Mouse (Mus musculus): ENCODE data around the gene Gm42688.

Gm42688 gene

DNA sequence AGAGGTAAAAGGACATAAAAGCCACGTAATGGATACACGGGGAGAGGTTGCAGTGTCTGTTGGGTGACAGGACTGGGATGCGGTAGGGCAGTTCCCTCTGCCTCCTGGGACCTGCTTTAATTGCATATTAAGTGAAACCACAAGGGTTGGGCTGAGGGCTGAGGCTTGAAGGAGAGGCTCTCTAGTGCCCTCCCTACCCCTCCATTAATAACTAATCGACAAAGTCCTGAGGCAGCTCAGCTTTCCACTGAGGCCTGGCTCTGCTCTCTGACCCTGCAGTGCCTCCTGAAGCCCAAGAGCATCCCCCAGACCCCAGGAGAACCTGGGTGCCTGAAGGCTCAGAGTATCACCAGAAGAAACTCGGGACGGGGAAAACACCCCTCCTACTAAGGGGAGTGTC is 16.9 kb upstream of the Gm42688 start:
- DNase-seq (ENCODE audit: low read depth, low spot score) = no peak

- DNase-seq (ENCODE audit: low read depth, low spot score) = no peak
Measured at GRCm38 (mm10) chr6:83086121-83087035, 15.0 kb upstream of the Gm42688 start, which contains the start of gene Lbx2. Gene Lbx2, plus strand, starts transcription at chr6:83086367.

GRCm38 (mm10) chr6:83087205-83087925 is 14.1 kb upstream of the Gm42688 start:
- peak; percentile 51 for DNase-seq (ENCODE audit: low read depth, low spot score)

DNA sequence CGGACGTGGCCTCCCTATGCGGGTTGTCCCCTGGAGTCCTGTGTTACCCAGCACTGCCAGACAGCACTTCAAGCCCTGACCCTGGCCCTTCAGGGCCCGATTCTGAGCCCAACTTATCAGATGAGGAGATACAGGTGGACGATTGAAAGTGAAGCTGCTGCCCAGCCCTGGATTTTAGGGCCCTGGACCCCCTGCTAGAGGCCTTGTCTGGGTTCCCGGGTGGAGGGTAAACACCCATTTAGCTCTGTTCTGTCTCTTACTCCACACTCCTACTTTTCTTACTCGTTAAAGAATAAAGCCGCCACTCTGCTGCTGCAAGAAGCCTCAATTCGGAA is 13.5 kb upstream of the Gm42688 start:
- no peak for DNase-seq (ENCODE audit: low read depth, low spot score)

DNA sequence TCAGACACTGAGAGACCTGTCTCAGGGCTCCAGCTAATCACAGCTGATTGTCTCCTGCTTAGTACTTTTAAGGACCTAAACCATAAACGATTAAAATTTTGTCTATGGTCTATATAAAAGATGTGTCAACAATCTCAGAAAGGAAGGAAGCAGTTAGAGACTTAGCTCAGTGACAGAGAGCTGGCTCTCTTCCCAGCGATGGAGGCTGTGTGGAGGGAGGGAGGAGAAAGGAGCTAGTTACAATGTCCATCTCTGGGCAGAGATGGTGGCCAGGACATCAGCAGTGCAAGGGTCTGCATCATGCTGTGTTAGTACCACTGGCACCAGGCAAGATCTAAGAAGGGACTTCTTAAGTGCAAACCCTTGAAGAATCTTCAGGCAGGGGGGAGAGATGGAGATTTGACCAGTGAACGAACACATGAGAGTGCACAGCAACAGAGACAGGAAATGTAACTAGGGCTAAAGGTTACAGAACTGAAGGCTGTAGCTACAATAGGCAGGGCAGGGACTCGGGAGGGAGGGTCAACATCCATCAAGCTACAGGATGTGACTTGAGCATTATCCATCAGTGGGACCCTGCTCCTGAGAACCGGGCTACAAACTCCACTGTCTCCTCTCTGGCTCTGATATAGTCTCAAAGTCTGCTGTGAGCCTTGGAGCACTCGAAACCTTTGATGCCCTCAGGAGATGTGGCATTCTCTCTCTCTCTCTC is 8.8 kb upstream of the Gm42688 start:
- DNase-seq (ENCODE audit: low read depth, low spot score) = no peak

DNA sequence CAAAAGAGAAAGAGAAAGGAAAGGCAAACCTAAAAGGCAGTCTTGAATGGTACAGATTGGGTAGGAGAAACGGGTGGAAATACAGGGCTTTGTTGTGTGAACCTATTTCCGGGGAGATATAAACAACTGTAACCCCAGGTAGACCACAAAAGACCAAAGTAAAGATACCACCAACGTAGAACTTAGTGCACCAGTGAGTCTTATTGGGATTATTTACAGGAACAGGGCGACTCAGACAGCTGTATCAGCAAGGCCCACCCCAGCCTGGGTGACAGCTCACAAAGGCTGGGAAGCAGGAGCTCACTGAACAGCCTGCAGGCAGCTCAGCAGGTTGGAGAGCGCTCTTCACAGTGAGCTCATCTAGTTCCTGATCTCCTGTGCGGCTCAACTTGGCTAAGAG is 5.4 kb upstream of the Gm42688 start:
- DNase-seq (ENCODE audit: low read depth, low spot score) = no peak

- no peak for DNase-seq (ENCODE audit: low read depth, low spot score)
Measured at GRCm38 (mm10) chr6:83098411-83098810, 3.0 kb upstream of the Gm42688 start.

DNA sequence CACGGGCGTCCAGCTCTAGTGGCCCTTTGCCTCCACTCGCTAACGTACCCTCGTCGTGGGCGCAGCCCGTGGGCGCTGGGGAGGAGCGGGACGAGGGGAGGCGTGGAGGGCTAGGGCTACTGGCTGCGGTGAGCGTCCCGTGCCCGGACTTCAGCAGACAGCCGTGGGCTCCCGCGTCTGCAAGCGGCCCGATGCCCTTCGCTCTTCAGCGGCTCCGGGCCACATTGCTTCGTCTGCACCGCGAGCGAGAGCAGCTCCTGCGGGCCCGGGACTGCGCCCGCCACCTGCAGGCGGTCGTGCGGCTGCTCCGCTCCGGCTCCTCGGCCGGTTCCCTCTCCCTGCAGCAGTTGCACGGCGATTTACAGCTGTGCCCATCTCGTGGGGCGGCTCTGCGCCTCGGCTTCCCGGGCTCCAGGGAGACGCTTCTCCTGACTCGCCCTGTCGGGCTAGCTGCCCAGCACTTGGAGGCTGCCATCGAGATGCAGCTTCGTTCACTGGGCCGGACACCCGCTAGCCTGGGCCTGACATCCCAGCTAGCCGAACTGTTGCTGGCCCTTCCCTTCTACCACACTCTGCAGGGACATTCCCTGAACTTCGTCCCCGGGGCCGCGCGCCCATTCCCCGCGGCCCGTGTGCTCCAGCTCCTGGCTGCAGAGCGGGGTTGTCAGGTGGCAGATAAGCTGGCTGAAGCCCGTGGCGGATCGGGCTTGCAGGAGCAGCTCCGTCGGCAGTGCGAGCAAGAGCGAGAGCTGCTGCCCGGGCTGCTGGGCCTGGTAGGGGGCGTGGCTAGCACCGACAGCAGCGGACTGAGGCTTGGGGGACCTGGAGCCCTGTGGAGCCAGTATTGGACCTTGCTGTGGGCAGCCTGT is 505 bp downstream of the Gm42688 start:
- no peak for DNase-seq (ENCODE audit: low read depth, low spot score)

DNA sequence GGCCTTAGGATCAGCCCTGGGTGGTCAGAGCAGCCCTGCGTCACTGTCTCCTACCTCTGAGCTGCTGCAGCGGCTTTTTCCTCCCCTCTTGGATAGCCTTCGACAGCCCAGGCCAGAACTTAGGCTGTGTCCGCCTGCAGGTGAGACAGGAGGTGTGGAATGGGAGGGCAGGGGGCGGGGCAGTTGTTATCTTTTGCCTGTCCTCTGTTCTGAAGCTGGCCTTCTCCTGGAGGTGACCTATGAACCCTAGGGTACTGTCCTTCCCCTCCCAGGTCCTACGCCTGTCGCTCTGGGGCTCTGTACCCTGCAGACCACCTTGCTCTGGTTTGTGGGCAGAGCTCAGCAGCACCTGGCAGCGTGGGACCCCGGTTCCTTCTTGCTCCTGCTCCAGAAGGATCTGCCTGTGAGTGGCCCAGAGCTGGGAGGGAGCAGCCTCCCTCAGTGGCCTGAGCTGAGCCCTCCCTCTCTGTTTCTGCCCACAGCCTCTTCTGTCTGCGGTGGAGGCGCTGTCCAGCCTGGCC is 1.8 kb downstream of the Gm42688 start:
- no peak for DNase-seq (ENCODE audit: low read depth, low spot score)

DNA sequence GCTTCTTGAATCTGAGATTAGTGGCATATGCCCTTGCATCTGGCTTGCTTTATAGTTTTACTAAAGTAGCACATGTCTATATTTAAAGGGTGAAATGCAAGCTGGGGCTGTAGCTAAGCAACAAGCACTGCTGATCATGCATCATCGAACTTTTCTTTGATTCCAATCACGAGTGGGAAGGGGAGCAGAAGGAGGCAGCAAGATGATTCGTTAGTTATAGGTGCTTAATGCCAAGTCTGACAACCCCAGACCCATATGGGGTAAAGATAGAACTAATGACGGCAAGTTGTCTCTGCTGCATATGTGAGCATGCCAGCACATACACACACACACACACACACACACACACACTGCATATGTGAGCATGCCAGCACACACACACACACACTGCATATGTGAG is 2.7 kb downstream of the Gm42688 start:
- no peak for DNase-seq (ENCODE audit: low read depth, low spot score)

DNA sequence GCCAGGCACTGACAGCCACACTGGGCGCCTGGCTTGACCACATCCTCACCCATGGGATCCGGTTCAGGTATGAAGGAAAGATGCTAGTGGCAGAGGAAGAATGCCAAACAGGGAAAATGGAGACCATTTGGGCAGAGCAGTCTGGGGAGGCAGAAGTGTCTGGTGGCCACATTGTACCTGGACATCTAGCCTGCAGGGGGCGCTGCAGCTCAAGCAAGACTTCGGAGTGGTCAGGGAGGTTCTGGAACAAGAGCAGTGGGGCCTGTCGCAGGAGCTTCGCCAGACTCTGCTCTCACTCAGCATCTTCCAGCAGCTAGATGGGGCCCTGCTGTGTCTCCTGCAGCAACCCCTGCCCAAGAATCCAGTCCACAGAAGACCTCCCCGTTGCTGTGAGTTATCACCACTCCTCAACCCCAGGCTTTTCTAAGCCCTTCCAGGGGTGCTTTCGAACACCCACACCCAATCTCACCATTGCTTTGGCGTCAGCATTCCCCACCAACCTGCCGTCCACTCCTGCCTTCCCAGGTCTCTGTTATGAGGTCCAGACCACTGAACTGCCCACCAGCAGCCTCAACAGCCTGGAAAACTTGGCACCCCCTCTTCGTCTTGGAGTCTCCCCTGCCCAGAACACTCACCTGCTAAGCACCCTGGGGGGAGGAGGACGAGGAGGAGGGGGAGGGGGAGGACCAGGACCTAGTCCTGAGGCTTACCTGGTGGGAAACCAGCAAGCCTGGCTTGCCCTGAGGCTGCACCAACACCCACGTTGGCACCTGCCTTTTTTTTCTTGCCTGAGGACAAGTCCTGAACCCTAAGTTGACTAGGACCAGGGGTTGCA is 6.4 kb downstream of the Gm42688 start:
- no peak for DNase-seq (ENCODE audit: low read depth, low spot score)

DNA sequence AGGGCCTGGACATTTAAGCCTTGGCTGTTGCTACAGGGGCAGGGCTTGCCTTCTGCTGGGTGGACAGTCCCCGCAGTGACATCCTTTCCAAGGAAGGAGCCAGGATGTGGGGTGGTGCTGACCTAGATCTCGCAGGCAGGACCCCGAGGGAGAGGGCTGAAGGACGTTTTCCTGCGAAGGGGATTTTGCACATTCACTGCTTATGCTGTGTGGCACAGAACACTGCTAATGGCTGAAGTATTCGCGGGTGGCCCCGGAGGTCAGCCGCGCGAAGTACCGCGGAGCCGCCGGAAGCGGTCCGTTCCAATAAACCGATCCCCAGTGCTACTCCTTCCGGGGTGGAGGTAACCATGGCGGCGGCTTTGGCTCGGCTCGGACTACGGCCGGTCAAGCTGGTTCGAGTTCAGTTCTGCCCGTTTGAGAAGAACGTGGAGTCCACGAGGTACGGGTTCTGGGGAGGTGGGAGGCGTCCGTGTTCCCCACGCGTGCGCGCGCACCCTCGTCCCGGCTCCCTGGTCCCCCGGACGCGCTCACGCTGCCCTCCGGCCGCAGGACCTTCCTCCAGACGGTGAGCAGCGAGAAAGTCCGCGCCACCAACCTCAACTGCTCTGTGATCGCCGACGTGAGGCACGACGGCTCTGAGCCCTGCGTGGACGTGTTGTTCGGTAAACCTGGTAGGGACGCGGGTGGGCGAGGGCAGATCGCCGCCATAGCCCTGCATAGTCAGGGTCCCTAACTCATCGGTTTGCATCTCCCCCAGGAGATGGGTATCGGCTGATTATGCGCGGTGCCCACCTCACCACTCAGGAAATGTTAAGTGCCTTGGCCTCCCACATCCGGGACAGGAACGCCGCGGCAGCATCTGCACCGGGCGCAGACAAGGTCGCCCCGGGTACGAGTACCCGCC is 7.6 kb downstream of the Gm42688 start, which contains the start of gene Mrpl53:
Gene Mrpl53, plus strand, starts transcription at position 279 of the 907 bp plus-strand sequence.
- peak; percentile 71 for DNase-seq (ENCODE audit: low read depth, low spot score)

DNA sequence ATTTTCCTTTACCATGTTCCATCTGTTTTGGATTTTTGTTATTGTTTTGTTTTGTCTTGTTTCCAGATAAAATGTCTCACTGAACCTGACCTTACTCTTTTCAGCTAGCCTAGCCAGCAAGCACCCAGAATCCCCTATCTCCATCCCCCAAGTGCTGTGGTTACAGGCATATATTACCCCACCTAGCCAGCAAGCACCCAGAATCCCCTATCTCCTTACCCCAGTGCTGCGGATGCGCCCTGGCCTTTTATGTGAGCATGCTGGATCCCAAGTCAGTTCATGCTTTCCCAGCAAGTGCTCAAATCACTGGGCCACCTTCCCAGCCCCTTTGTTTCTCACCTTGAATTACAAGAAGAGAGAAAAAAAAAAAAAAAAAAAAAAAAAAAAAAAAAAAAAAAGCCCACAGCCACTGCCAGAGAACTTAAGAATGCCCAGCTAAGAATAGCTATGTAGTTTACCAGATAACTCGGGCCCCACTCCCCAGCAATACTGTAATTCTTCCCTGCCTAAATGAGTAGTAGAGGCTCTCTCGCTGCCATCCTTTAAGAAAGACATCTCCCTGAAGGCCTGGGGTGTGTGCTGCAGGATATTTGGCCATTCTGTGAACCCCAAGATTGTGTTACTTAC is 10.2 kb downstream of the Gm42688 start:
- DNase-seq (ENCODE audit: low read depth, low spot score) = no peak

- DNase-seq (ENCODE audit: low read depth, low spot score) = peak; percentile 80
Measured at GRCm38 (mm10) chr6:83115011-83115671, 13.7 kb downstream of the Gm42688 start, which contains the start of gene Mogs. Gene Mogs, plus strand, starts transcription at chr6:83115496.

GRCm38 (mm10) chr6:83115682-83116372 is 14.4 kb downstream of the Gm42688 start:
- no peak for DNase-seq (ENCODE audit: low read depth, low spot score)

DNA sequence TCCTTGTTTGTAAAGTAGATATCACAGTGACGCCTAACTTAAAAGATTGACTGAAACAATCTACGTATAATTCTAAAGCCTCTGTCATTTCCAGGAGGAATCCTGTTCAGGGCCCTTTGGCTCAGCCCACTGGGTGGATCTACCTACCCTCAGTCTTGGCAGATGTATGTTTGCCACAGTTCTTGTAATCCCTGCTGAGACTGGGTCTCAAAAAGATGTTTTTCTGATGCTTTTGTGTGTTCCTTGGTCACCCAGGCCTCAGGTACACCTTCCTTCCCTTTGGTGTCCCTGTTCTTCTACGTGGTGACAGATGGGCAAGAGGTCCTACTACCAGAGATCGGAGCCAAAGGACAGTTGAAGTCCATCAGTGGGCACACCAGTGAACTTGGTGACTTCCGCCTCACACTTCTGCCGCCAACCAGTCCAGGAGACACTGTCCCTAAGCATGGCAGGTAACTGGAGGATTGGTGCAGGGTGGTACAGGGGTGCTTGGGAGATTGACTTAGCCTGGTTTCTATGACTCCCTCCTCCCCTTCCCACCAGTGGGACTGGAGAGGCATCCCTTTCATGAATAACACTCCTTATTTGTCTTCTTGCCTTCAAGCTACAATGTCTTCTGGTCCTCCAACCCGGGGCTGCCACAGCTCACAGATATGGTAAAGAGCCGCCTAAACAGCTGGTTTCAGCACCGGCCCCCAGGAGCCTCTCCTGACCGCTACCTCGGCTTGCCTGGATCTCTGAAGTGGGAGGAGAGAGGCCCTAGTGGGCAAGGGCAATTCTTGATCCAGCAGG is 15.2 kb downstream of the Gm42688 start:
- no peak for DNase-seq (ENCODE audit: low read depth, low spot score)

DNA sequence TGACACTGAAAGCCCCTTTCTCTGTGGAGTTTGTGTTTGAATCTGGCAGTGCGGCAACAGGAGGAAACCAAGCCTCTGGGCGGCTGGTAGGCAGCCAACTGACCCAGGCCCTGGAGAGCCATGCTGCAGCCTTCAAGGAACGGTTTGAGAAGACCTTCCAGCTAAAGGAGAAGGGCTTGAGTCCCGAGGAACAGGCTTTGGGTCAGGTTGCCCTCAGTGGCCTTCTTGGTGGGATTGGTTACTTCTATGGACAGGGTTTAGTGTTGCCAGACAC is 15.7 kb downstream of the Gm42688 start:
- no peak for DNase-seq (ENCODE audit: low read depth, low spot score)

Measured in skeletal muscle tissue, adult 2 months (tissue).